Mouse (Mus musculus) megakaryocyte-erythroid progenitor cell, adult 5 weeks (primary cell): ENCODE data around the gene Syt3. TPM values are rescaled to one million over a fixed set of nuclear protein-coding genes. Genes with fewer than 3 reads are reported as not detected.

ENCODE experiments used
- polyA plus RNA-seq: library from polyadenylated mRNA; stranded (reverse); fragments of >175 nt; gene quantifications from 2 replicates; pipeline ENCODE4 v1.2.3, GENCODE M21; 2012

The Syt3 gene
- 1.0 and 1.1 TPM in 2 replicates for polyA plus RNA-seq

DNA sequence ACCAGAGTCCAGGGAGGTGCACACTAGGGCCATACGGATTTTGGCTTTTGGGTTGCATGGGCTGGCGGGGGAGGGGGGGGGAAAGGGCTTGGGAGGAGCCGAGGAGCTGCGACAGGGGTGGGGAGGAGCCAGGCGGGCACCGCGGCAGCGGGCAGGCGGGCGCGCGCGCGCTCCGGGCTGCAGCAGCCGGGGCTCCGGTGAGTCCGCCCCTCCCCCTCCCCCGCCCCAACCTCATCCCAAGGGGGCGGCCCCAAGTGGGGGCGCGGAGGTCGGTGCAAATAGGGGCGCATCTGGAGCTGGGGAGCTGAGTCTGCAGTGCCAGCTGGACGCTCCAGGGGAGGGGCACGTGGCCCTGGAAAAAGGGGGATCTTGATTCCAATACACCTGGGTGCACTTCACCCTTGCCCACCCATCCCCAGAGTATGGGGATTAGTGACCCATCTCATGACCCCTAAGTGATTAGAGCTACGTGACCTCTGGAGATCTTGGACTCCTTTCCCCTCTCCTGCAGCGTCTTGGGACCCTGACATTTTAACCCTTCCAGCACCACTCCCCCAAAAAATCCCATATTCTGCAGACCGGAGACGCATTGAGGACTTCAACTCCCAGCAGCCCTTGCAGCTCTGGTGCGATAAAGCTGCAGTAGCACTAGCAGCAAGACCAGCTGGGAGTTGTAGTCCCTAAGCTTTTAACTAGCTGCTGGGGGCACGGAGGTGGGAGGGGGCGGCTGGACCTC is at the start of gene Syt3:
Syt3 (plus strand) TSS at position 123 of the 736 bp plus-strand sequence.

GRCm38 (mm10) chr7:44385720-44386119 is 1.8 kb downstream of the Syt3 start, which contains the start of gene 1700008O03Rik:
TSS of gene 1700008O03Rik (minus strand) at chr7:44385820.

DNA sequence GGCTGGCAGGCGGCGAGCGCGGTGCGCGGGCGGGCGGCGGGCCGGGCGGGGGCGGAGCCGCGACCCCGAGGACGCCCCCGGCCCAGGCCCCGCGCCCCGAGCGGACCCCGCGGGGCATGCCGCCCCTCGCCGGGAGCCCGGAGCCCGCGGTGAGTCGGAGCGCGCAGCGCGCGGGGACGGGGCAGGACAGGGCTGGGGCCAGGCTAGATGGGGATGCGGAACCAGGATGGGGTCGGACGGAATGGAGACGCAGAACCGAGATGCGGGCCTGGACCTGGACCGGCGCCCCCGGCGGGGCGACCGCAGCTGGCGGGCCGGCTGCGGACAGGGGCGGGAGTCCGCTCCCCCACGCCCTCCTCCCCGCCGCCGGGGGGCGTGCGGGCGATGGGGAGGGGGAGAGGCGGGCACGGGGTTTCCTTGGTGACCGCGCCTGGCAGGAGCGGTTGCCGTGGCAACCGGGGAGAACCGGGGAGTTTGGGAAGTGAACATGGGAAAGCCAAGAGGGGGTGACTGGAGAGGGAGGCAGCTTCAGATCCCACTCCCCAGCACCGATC is 45.1 kb downstream of the Syt3 start, which contains the start of gene Lrrc4b:
Lrrc4b (plus strand) TSS at position 51 of the 554 bp plus-strand sequence.

Other genes starting within 250 kb of the Syt3 start
- not detected in 2 replicates for gene Klk1b16, start 247.3 kb upstream of the Syt3 start, polyA plus RNA-seq
- not detected in 2 replicates for gene Klk1b24, start 195.9 kb upstream of the Syt3 start, polyA plus RNA-seq
- gene Klk1b3, start 185.9 kb upstream of the Syt3 start, polyA plus RNA-seq: not detected in 2 replicates
- not detected in 2 replicates for gene Klk1b4, start 176.7 kb upstream of the Syt3 start, polyA plus RNA-seq
- gene Klk1b5, start 168.2 kb upstream of the Syt3 start, polyA plus RNA-seq: not detected in 2 replicates
- gene Klk1, start 158.7 kb upstream of the Syt3 start, polyA plus RNA-seq: not detected in 2 replicates
- not detected in 2 replicates for gene Gm36864, start 147.9 kb upstream of the Syt3 start, polyA plus RNA-seq
- 0.34 TPM in 1 of 2 replicates, not detected in the other for gene 1700028J19Rik, start 137.4 kb upstream of the Syt3 start, polyA plus RNA-seq
- gene 2410002F23Rik, start 137.4 kb upstream of the Syt3 start, polyA plus RNA-seq: 249 and 336 TPM in 2 replicates
- gene Acp4, start 126.7 kb upstream of the Syt3 start, polyA plus RNA-seq: not detected in 2 replicates
- not detected in 2 replicates for gene Gm15517, start 122.7 kb upstream of the Syt3 start, polyA plus RNA-seq
- gene Clec11a, start 77.2 kb upstream of the Syt3 start, polyA plus RNA-seq: 5.0 and 6.2 TPM in 2 replicates
- 0.90 and 0.94 TPM in 2 replicates for gene Shank1, start 73.8 kb upstream of the Syt3 start, polyA plus RNA-seq
- gene 1700008O03Rik, start 1.7 kb downstream of the Syt3 start, polyA plus RNA-seq: 2.9 and 3.5 TPM in 2 replicates
- not detected in 2 replicates for gene Lrrc4b, start 44.9 kb downstream of the Syt3 start, polyA plus RNA-seq
- gene Aspdh, start 81.3 kb downstream of the Syt3 start, polyA plus RNA-seq: not detected in 2 replicates
- 226 and 232 TPM in 2 replicates for gene Josd2, start 83.9 kb downstream of the Syt3 start, polyA plus RNA-seq
- gene Emc10, start 112.4 kb downstream of the Syt3 start, polyA plus RNA-seq: 312 and 350 TPM in 2 replicates
- gene Fam71e1, start 112.5 kb downstream of the Syt3 start, polyA plus RNA-seq: 4.4 and 8.6 TPM in 2 replicates
- 0.10 and 0.13 TPM in 2 replicates for gene Mybpc2, start 140.6 kb downstream of the Syt3 start, polyA plus RNA-seq
- 5.7 and 20.9 TPM in 2 replicates for gene Spib, start 148.0 kb downstream of the Syt3 start, polyA plus RNA-seq
- gene Pold1, start 164.7 kb downstream of the Syt3 start, polyA plus RNA-seq: 269 and 288 TPM in 2 replicates
- 429 and 491 TPM in 2 replicates for gene Nr1h2, start 169.8 kb downstream of the Syt3 start, polyA plus RNA-seq
- gene Napsa, start 188.3 kb downstream of the Syt3 start, polyA plus RNA-seq: 114 and 146 TPM in 2 replicates
- 4.8 and 5.4 TPM in 2 replicates for gene Kcnc3, start 206.6 kb downstream of the Syt3 start, polyA plus RNA-seq